Mouse (Mus musculus) kidney, embryonic 15.5 days (tissue): ENCODE results near the gene Tor4a. TPM values are rescaled to one million over a fixed set of nuclear protein-coding genes. Genes with fewer than 3 reads are reported as not detected.

ENCODE experiments used
- ATAC-seq: fragments of 200-750 bp; cut with Nextera tagmentation; replicated peaks from 2 replicates; pipeline ENCODE4 v1.8.0; 2017; ENCODE audit warnings: moderate TSS enrichment; ENCODE audit not compliant: low FRiP score
- H3K27ac ChIP-seq: fragments of 300-500 bp; sonication (generic); 2 replicates; pipeline ENCODE4 v1.5.1; 2015; ENCODE audit warnings: mild to moderate bottlenecking, inconsistent platforms
- H3K27me3 ChIP-seq: fragments of 300-500 bp; sonication (generic); 2 replicates; pipeline ENCODE4 v1.6.1; 2015; ENCODE audit warnings: inconsistent platforms
- H3K36me3 ChIP-seq: fragments of 300-500 bp; sonication (generic); 2 replicates; pipeline ENCODE4 v1.6.1; 2015; ENCODE audit warnings: inconsistent platforms
- H3K4me1 ChIP-seq: fragments of 300-500 bp; sonication (generic); 2 replicates; pipeline ENCODE4 v1.6.1; 2015; ENCODE audit warnings: inconsistent platforms
- H3K4me2 ChIP-seq: fragments of 300-500 bp; sonication (generic); 2 replicates; pipeline ENCODE4 v1.6.1; 2015; ENCODE audit warnings: moderate library complexity, mild to moderate bottlenecking, inconsistent platforms
- H3K4me3 ChIP-seq: fragments of 300-500 bp; sonication (generic); replicated peaks from 2 replicates; pipeline ENCODE4 v1.5.1; 2015; ENCODE audit warnings: mild to moderate bottlenecking, inconsistent platforms
- H3K9ac ChIP-seq: fragments of 300-500 bp; sonication (generic); 2 replicates; pipeline ENCODE4 v1.6.1; 2015; ENCODE audit warnings: mild to moderate bottlenecking, inconsistent platforms
- H3K9me3 ChIP-seq: fragments of 300-500 bp; sonication (generic); replicated peaks from 2 replicates; pipeline ENCODE4 v1.6.1; 2016; ENCODE audit warnings: inconsistent platforms
- WGBS: fragments of 180-500 bp; shearing (Covaris S2); methylation state at CpG from one replicate; pipeline ENCODE4 v1.1.7; 2015; ENCODE audit warnings: mixed read lengths; 5-methylcytosine and 5-hydroxymethylcytosine counted together
- polyA plus RNA-seq: library from polyadenylated mRNA; unstranded; fragments of >200 nt; fragmentation: Nextera tagmentation; extraction: Ambion mirVana; gene quantifications from 2 replicates; pipeline ENCODE4 v1.2.1, GENCODE M21; 2015

Gene Tor4a
- polyA plus RNA-seq, 1 experiment from 2014 or later = 14.1 TPM

DNA sequence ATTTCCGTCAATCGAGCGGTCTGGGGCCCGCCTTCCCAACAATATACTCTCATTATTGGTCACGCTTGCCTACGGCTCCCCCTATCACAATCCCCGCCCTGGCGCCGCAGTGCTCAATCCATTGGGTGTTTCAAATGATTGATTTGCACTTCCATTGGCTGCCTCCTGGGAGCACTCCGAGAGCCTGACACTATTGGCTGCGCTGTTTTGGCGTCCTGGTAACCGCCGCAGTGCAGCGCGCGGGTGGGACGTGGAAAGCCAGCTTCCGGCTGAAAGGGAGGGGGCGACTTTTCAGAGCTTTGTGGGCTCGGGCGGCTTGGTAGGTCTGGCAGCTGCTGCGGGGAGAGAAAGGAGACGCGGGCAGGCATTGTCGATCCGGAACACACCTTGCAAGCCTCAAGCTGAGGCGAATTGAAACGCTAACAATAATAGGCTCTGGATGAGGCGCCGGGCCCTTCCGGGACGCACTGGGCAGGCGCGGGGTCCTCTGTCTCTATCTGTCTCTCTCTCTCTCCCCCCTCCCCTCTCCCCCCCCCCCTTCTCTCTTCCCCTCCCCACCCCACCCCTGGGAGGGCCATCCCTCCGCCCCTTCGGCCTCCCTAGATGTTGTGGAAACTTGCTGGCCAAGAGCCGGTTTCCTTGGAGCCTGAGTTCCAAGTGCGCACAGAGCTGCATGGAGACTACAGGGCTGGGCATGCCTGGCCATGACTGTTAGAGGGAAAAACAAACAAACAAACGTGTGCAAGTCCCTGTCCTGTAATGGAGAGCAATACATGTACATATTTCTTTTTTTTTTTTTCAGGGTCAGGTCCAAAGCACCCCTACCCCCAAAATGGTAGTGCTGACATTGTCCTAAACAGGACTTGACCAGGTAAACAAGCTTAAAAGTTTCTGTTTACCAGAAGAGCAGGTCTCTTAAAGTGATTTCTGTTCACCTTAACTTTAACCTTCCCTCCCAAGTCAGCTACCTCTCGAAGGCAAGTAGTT, 28.4 kb upstream of the Tor4a start:
- H3K9me3 ChIP-seq = no peaks in the 10 kb centered on the region
- H3K36me3 ChIP-seq = peaks cover 13% of the 10 kb centered on the region
- WGBS = 1% methylated on average over 40 of the region's 41 CpGs
- H3K27me3 ChIP-seq = no peaks in the 10 kb centered on the region
- ATAC-seq = peak; percentile 96
- H3K9ac ChIP-seq = peak overlapping the region; percentile 55
- peak overlapping the region; percentile 72 for H3K4me3 ChIP-seq
- H3K4me1 ChIP-seq = peaks cover 25% of the 10 kb centered on the region
- H3K27ac ChIP-seq = peak overlapping the region; percentile 99
- H3K4me2 ChIP-seq = peak overlapping the region; percentile 60

DNA sequence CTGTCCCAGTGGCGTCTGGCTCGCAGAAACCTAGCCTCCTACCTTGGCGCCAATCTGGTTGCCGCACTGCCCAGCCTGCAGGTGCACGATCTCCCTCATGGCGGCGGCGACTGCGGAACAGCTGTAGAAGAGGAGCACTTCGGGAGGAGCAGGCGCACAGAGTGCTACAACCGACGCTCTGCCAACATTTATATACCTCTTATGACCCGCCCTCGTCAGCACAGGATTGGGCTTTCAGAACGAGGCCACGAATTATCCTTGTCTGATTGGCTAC, 27.7 kb upstream of the Tor4a start, which contains the start of gene Tubb4b:
Gene Tubb4b, minus strand, starts transcription at position 211 of the 274 bp plus-strand sequence.
- ATAC-seq = no peak
- peak within 1 kb of the TSS; percentile 88 for H3K4me2 ChIP-seq
- under 1% methylated on average over 17 of the region's 17 CpGs for WGBS
- H3K4me1 ChIP-seq = peaks cover 25% of the 10 kb centered on the region
- H3K36me3 ChIP-seq = peaks cover 13% of the 10 kb centered on the region
- H3K9ac ChIP-seq = peak within 1 kb of the TSS; percentile 87
- no peaks in the 10 kb centered on the region for H3K9me3 ChIP-seq
- peak within 1 kb of the TSS; percentile 72 for H3K4me3 ChIP-seq
- H3K27me3 ChIP-seq = no peaks in the 10 kb centered on the region
- peak within 1 kb of the TSS; percentile 99 for H3K27ac ChIP-seq

DNA sequence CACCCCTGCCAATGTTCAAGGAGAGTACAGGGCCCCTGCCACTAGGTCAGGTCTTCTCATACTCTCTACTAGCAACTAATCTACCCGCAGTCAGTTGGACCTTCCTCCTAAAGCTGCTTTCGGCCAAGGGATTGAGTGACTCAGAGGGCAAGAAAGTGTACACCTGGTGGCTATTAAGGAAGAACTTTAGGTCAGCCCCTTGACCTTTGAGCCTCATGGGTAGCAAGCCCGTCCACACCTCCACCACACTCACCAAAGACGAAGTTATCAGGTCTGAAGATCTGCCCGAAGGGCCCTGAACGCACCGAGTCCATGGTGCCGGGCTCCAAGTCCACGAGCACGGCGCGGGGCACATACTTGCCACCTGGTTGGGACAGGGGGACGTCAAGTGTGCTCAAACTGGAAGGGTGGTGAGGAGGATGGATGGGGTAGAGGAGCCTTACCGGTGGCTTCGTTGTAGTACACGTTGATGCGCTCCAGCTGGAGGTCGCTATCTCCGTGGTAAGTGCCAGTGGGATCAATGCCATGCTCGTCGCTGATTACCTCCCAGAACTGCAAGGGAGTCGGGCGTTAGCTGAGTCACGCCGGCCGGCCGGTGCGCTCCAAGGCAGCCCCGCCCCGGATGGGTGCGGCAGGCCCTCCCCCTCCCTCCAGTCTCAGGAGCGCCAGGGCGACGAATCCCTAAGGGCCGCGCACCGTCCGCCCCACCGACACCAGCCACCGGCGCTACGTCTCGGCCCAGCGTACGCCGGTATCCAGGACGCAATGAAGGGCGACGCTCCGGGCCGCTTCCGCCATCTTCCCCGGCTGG, 27.2 kb upstream of the Tor4a start:
- Histone ChIP-seq H3K27me3 (no peaks in the 10 kb centered on the region), H3K4me1 (peaks cover 24% of the 10 kb centered on the region), H3K4me3 (peak overlapping the region; percentile 72), H3K9me3 (no peaks in the 10 kb centered on the region), H3K9ac (peak overlapping the region; percentile 87), H3K36me3 (peaks cover 13% of the 10 kb centered on the region), H3K4me2 (peak overlapping the region; percentile 88), H3K27ac (peak overlapping the region; percentile 97)
- ATAC-seq = peak; percentile 52
- 1% methylated on average over 53 of the region's 53 CpGs for WGBS

- Histone ChIP-seq H3K36me3 (peaks cover 13% of the 10 kb centered on the region), H3K27ac (no peak overlapping the region), H3K4me2 (no peak overlapping the region), H3K9me3 (no peaks in the 10 kb centered on the region), H3K27me3 (no peaks in the 10 kb centered on the region), H3K4me3 (no peak overlapping the region), H3K4me1 (peaks cover 18% of the 10 kb centered on the region), H3K9ac (no peak overlapping the region)
- WGBS = 77% methylated on average over 5 of the region's 5 CpGs
- ATAC-seq = no peak
Measured at GRCm38 (mm10) chr2:25221331-25221772, 24.7 kb upstream of the Tor4a start.

DNA sequence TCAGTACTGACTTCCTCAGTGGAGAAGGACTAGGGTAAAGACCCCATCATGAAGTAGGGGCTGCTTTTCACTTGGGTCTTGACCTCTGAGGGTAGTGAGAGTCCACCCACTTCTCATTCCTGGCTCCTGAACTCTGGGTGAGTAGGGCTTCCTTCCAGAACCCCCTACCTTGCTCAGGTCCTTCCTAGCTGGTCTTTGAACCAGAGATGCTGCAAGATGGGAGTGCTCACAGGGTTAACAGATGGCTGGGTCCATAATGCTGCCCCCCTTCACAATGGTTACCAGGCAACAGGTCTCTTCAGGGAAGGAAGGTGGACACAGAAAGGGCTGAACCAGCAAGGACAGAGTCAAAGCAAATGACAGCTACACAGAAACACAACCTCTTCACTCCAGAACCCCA, 21.8 kb upstream of the Tor4a start, which contains the start of gene Fam166a:
Gene Fam166a, plus strand, starts transcription at position 301 of the 400 bp plus-strand sequence.
- no peak for ATAC-seq
- H3K9me3 ChIP-seq = no peaks in the 10 kb centered on the region

DNA sequence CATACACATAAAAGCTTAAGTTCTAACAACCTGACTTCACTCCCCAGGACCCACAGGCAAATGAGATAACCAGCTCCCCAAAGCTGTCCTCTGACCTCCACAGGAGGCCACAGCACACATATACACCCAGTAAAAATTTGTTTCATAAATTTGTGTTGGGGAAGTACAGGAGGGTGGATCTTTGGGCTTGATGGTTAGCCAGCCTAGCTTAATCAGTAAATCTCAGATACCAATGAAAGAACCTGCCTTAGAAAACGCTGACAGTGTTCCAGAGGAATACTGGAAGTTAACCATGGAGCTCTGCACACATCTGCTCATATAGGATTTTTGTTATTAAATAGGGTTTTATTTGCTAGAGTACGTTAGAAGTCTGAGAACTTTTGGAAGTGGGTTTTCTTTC, 21.0 kb upstream of the Tor4a start:
- WGBS = 58% methylated on average over 2 of the region's 2 CpGs
- no peak for ATAC-seq
- peaks cover 13% of the 10 kb centered on the region for H3K36me3 ChIP-seq

More for the DNA sequence above, 21.8 kb upstream of the Tor4a start, which contains the start of gene Fam166a:
- no peaks in the 10 kb centered on the region for H3K27me3 ChIP-seq
- H3K9ac ChIP-seq = no peak within 1 kb of the TSS
- no peak within 1 kb of the TSS for H3K27ac ChIP-seq
- peaks cover 6% of the 10 kb centered on the region for H3K4me1 ChIP-seq
- H3K36me3 ChIP-seq = peaks cover 13% of the 10 kb centered on the region
- no peak within 1 kb of the TSS for H3K4me2 ChIP-seq
- H3K4me3 ChIP-seq = no peak within 1 kb of the TSS

GRCm38 (mm10) chr2:25214444-25214843, 17.8 kb upstream of the Tor4a start, which contains the start of gene Stpg3:
TSS of gene Stpg3 (minus strand) at chr2:25214637.
- H3K4me3 ChIP-seq = no peak within 1 kb of the TSS
- no peaks in the 10 kb centered on the region for H3K27me3 ChIP-seq
- peaks cover 18% of the 10 kb centered on the region for H3K4me1 ChIP-seq
- ATAC-seq = no peak
- 0 out of 2 replicates have a peak within 1 kb of the TSS, but pooled peaks have one; percentile 20 for H3K27ac ChIP-seq
- no peaks in the 10 kb centered on the region for H3K9me3 ChIP-seq
- no peak within 1 kb of the TSS for H3K9ac ChIP-seq
- H3K4me2 ChIP-seq = no peak within 1 kb of the TSS
- no peaks in the 10 kb centered on the region for H3K36me3 ChIP-seq
- 58% methylated on average over 3 of the region's 3 CpGs for WGBS

More for the DNA sequence above, 21.0 kb upstream of the Tor4a start:
- Histone ChIP-seq H3K4me3 (no peak overlapping the region), H3K4me1 (no peaks in the 10 kb centered on the region), H3K27ac (no peak overlapping the region), H3K27me3 (no peaks in the 10 kb centered on the region), H3K9me3 (no peaks in the 10 kb centered on the region), H3K9ac (no peak overlapping the region), H3K4me2 (no peak overlapping the region)

DNA sequence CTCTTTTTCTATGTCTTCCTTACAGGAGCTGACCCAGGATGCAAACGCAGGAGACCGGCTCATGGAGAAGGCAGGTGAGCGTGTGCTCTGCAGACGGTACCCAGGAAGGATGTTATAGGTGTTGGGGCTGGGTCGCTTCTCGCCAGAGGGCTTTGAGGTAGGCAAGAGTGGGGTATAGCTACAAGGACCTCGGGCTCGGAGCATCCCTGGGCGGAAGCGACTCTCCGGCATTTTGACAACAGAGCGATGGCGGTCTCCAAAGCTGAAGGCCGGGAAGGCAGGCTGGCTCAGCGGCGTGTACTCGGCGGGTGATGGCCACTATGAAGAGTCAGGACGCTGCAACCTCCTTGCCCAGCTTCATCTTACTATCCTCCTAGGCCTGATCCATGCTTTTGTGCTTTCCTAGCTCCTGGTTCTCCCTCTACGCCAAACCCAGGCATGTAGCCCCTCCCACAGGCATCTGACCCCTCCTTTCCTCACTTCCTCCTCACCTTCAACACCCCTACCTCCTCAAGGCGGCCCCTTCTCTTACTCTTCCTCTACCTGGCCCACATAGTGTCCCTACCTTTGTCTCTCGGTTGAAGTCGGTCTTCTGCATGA, 16.7 kb upstream of the Tor4a start:
- 0 out of 2 replicates have a peak, but pooled peaks cover 9% of the 10 kb centered on the region for H3K36me3 ChIP-seq
- H3K4me2 ChIP-seq = no peak overlapping the region
- WGBS = 74% methylated on average over 23 of the region's 23 CpGs

GRCm38 (mm10) chr2:25211121-25211670, 14.5 kb upstream of the Tor4a start, which contains the start of gene Nelfb:
TSS of gene Nelfb (minus strand) at chr2:25211489.
- H3K9me3 ChIP-seq = no peaks in the 10 kb centered on the region
- peak within 1 kb of the TSS; percentile 96 for H3K4me3 ChIP-seq
- H3K4me1 ChIP-seq = peaks cover 25% of the 10 kb centered on the region
- ATAC-seq = peak; percentile 92
- H3K27me3 ChIP-seq = no peaks in the 10 kb centered on the region
- peak within 1 kb of the TSS; percentile 95 for H3K27ac ChIP-seq
- H3K36me3 ChIP-seq = peaks cover 31% of the 10 kb centered on the region
- under 1% methylated on average over 44 of the region's 44 CpGs for WGBS
- peak within 1 kb of the TSS; percentile 83 for H3K9ac ChIP-seq
- H3K4me2 ChIP-seq = peak within 1 kb of the TSS; percentile 68

More for the DNA sequence above, 16.7 kb upstream of the Tor4a start:
- no peak overlapping the region for H3K27ac ChIP-seq
- peaks cover 25% of the 10 kb centered on the region for H3K4me1 ChIP-seq
- no peak overlapping the region for H3K4me3 ChIP-seq
- no peaks in the 10 kb centered on the region for H3K27me3 ChIP-seq
- no peaks in the 10 kb centered on the region for H3K9me3 ChIP-seq
- no peak overlapping the region for H3K9ac ChIP-seq
- ATAC-seq = no peak

DNA sequence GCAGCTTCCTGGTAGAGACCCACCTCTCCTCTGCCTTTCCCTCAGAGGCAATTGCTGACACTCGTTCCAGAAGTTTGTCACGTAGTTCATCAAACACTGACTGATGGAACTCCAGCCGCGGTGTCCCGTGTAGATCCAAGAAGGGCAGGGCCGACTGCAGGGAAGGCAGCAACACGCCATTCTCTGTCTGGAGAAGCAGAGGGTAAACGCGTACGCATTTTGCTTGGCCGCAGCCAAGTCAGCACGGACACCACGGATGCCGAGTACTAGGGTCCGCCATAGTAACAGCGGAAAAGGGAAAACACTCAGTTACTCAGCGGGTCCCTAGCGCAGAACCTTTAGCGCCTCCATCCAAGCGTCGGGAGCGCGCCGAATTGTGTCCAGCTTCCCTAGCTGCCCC, 14.0 kb upstream of the Tor4a start:
- Histone ChIP-seq H3K4me2 (peak overlapping the region; percentile 68), H3K27ac (peak overlapping the region; percentile 95), H3K4me1 (peaks cover 25% of the 10 kb centered on the region), H3K27me3 (no peaks in the 10 kb centered on the region), H3K4me3 (peak overlapping the region; percentile 96), H3K9me3 (no peaks in the 10 kb centered on the region), H3K9ac (peak overlapping the region; percentile 83), H3K36me3 (peaks cover 36% of the 10 kb centered on the region)
- ATAC-seq = peak; percentile 48
- WGBS = under 1% methylated on average over 24 of the region's 24 CpGs

DNA sequence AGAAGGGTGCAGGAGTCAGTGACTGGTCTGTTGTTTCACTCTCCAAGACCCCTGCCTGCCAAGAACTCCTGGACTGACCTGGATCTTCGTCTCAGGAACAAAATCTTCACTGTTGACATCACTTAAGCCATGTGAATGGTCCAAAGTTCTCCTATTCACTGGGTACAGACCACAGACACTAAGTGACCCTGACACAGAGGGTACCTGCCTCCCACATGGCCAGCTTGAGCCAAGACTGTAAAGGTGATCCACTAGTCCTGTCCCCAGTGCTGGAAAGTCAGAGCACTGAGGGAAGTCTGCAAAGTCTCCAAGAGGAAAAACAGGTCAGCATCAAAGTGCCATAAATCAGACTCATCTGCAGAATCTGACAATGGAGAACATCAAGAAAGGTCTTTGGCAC, 10.9 kb upstream of the Tor4a start:
- Histone ChIP-seq H3K36me3 (peaks cover 67% of the 10 kb centered on the region), H3K4me2 (no peak overlapping the region), H3K4me3 (no peak overlapping the region), H3K9ac (no peak overlapping the region), H3K9me3 (no peaks in the 10 kb centered on the region), H3K27ac (no peak overlapping the region), H3K4me1 (peaks cover 25% of the 10 kb centered on the region), H3K27me3 (no peaks in the 10 kb centered on the region)
- 100% methylated on average over 1 of the region's 1 CpGs for WGBS
- ATAC-seq = no peak
